ENCODE assay signal across 8 mouse cellular contexts in the genomic region with DNA sequence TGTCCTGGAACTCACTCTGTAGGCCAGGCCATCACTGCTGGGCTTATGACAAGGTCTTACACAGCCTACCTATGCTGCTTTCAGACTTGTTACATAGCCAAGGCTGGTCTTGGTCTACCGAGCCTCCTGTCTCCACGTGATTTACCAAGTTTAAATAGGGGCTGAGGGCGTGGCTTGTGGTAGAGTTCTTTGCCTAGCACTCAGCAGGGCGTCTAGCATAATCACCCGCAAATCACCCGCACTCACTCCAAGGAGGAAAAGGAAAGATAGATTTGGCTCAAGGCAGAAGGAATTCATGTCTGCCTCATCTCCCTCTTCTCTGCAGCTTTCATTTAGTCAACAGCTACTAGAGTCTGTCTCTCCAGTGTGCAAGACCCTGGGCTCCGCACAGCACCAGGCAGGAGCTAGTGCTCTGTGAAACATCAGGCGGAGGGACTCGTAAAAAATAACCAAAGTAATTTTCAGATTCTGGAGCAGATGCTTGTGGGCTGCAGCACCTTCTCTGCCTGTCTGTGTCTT. TPM values are rescaled to one million over a fixed set of nuclear protein-coding genes. Genes with fewer than 3 reads are reported as not detected.
DNase-seq lines count a peak whose midpoint lies in the region; ATAC-seq lines count a peak whose summit lies in the region.

No protein-coding gene starts in this region.

- H3K9me3 ChIP-seq in kidney, embryonic 14.5 days (ENCODE audit: control insufficient read depth, low read length), result no peaks in the 10 kb centered on the region
- H3K9me3 ChIP-seq in embryonic facial prominence, embryonic 14.5 days (ENCODE audit: control insufficient read depth, low read length), result no peaks in the 10 kb centered on the region
- H3K9me3 ChIP-seq in midbrain, embryonic 15.5 days, result no peaks in the 10 kb centered on the region

- H3K4me3 ChIP-seq in kidney, embryonic 14.5 days (ENCODE audit: low read length), result peak overlapping the region; percentile 81
- peak overlapping the region; percentile 78; the same call in 1 of the 2 replicates for H3K4me3 ChIP-seq in embryonic facial prominence, embryonic 14.5 days (ENCODE audit: low read depth, low read length)
- H3K4me3 ChIP-seq in midbrain, embryonic 15.5 days, result peak overlapping the region; percentile 76

- no peak overlapping the region for H3K9ac ChIP-seq in kidney, embryonic 14.5 days (ENCODE audit: low read depth, low read length)
- H3K9ac ChIP-seq in embryonic facial prominence, embryonic 14.5 days (ENCODE audit: low read depth, low read length), result no peak overlapping the region
- peak overlapping the region; percentile 5 for H3K9ac ChIP-seq in midbrain, embryonic 15.5 days

- H3K36me3 ChIP-seq in kidney, embryonic 14.5 days (ENCODE audit: control insufficient read depth, insufficient read depth, low read length), result peaks cover 5% of the 10 kb centered on the region; the same call in 1 of the 2 replicates
- peaks cover 5% of the 10 kb centered on the region; the same call in 1 of the 2 replicates for H3K36me3 ChIP-seq in embryonic facial prominence, embryonic 14.5 days (ENCODE audit: control insufficient read depth, insufficient read depth, low read length)
- 0 out of 2 replicates have a peak, but pooled peaks cover 3% of the 10 kb centered on the region for H3K36me3 ChIP-seq in midbrain, embryonic 15.5 days (replicated peaks)

- peak overlapping the region; percentile 59 for H3K4me2 ChIP-seq in kidney, embryonic 14.5 days (replicated peaks; ENCODE audit: low read depth, low read length)
- peak overlapping the region; percentile 66 for H3K4me2 ChIP-seq in embryonic facial prominence, embryonic 14.5 days (ENCODE audit: low read depth, low read length)
- H3K4me2 ChIP-seq in midbrain, embryonic 15.5 days, result peak overlapping the region; percentile 83

- 23% methylated on average over 9 of the region's 9 CpGs for WGBS in kidney, embryonic 14.5 days
- WGBS in embryonic facial prominence, embryonic 14.5 days, result 18% methylated on average over 9 of the region's 9 CpGs
- WGBS in midbrain, embryonic 15.5 days, result 24% methylated on average over 9 of the region's 9 CpGs

- H3K4me1 ChIP-seq in kidney, embryonic 14.5 days (ENCODE audit: control insufficient read depth, insufficient read depth, low read length), result peaks cover 24% of the 10 kb centered on the region; the same call in 1 of the 2 replicates
- H3K4me1 ChIP-seq in embryonic facial prominence, embryonic 14.5 days (ENCODE audit: control insufficient read depth, insufficient read depth, low read length), result peaks cover 29% of the 10 kb centered on the region
- peaks cover 38% of the 10 kb centered on the region for H3K4me1 ChIP-seq in midbrain, embryonic 15.5 days

- H3K27me3 ChIP-seq in kidney, embryonic 14.5 days (ENCODE audit: control insufficient read depth, insufficient read depth, low read length), result no peaks in the 10 kb centered on the region
- H3K27me3 ChIP-seq in embryonic facial prominence, embryonic 14.5 days (replicated peaks; ENCODE audit: control insufficient read depth, insufficient read depth, low read length), result no peaks in the 10 kb centered on the region
- no peaks in the 10 kb centered on the region for H3K27me3 ChIP-seq in midbrain, embryonic 15.5 days (replicated peaks)

- peak; percentile 11; the same call in 1 of the 2 replicates for ATAC-seq in kidney, embryonic 14.5 days (ENCODE audit: low FRiP score, low TSS enrichment)
- no peak for ATAC-seq in embryonic facial prominence, embryonic 14.5 days (ENCODE audit: low read depth)
- no peak for ATAC-seq in midbrain, embryonic 15.5 days (replicated peaks)

- DNase-seq in kidney, postnatal 10 days, result no peak
- DNase-seq in Muller cell, postnatal 12 days (ENCODE audit: inconsistent ontology term), result peak; percentile 48
- peak; percentile 76 for DNase-seq in embryonic facial prominence, embryonic 14.5 days (ENCODE audit: low spot score)
- DNase-seq in induced T-regulatory cell, adult 2 months (ENCODE audit: low read depth), result peak; percentile 28
- no peak for DNase-seq in ovary, postnatal 14 days (ENCODE audit: low spot score)
- DNase-seq in adrenal gland, postnatal 4 days (ENCODE audit: low spot score in 2 of 2), result no peak

- H3K27ac ChIP-seq in kidney, embryonic 14.5 days (ENCODE audit: low read depth, low read length), result no peak overlapping the region
- H3K27ac ChIP-seq in embryonic facial prominence, embryonic 14.5 days (replicated peaks; ENCODE audit: low read depth, low read length), result peak overlapping the region; percentile 97
- 0 out of 2 replicates have a peak overlapping the region, but pooled peaks have one; percentile 98 for H3K27ac ChIP-seq in midbrain, embryonic 15.5 days

RNA-seq across cellular contexts. Expression of gene Plekho1, which starts 1.5 kb away (rescaled TPM):
- 39.3 and 48.0 TPM in 2 replicates for polyA plus RNA-seq in kidney, embryonic 14.5 days (2014; fragmentation: Nextera tagmentation; extraction: Ambion mirVana)
- 40.5 and 43.2 TPM in 2 replicates for polyA plus RNA-seq in embryonic facial prominence, embryonic 14.5 days (2014; fragmentation: Nextera tagmentation; extraction: Ambion mirVana)
- polyA plus RNA-seq in midbrain, embryonic 15.5 days (2015; fragmentation: Nextera tagmentation; extraction: Ambion mirVana), result 59.3 and 63.1 TPM in 2 replicates
- total RNA-seq in adrenal gland, postnatal 4 days (2021), result 10 to 100 TPM; 38.5 to 41.6 TPM

Comparison
In these comparisons a context has a peak if more than half of its experiments do, and no peak if none do; other contexts are left out.
1. DNase-seq: peak in Muller cell, postnatal 12 days (single experiment), embryonic facial prominence, embryonic 14.5 days (single experiment) and induced T-regulatory cell, adult 2 months (single experiment); none in kidney, postnatal 10 days (single experiment), ovary, postnatal 14 days (single experiment) and adrenal gland, postnatal 4 days (0 of 2).
2. Peak in every context shown above with its lines, with median percentiles within 50 percentile points of each other: H3K4me2 ChIP-seq and H3K4me3 ChIP-seq.